Mouse (Mus musculus): ENCODE results near the gene Sdsl. TPM values are rescaled to one million over a fixed set of nuclear protein-coding genes. Genes with fewer than 3 reads are reported as not detected.

The Sdsl gene
- polyA plus RNA-seq, 2 experiments from 2014 or later: not detected

DNA sequence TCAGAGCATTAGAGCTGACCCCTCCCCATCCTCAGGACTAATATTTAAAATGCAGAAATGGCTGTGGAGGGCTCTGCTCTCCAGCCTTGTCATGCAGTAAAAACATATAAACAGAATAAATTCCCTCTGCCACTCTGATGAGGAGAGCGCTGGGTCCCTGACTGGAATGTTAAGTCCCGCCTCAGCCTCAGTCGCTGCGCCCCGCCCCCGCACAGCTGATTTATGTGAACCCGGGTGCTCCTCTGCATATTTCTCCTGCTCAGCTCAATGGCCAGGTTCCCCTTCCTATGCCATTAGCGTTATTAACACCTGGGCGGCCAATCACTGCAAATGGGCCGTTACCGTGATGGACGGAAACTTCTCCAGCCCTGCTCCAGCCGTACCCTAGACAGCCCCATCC is 25.3 kb downstream of the Sdsl start:
- ATAC-seq: no peak

GRCm38 (mm10) chr5:120440733-120441132 is 31.9 kb downstream of the Sdsl start:
- ATAC-seq: peak; percentile 39

- no peak for ATAC-seq
These were observed 32.5 kb downstream of the Sdsl start for GRCm38 (mm10) chr5:120439887-120440670.

DNA sequence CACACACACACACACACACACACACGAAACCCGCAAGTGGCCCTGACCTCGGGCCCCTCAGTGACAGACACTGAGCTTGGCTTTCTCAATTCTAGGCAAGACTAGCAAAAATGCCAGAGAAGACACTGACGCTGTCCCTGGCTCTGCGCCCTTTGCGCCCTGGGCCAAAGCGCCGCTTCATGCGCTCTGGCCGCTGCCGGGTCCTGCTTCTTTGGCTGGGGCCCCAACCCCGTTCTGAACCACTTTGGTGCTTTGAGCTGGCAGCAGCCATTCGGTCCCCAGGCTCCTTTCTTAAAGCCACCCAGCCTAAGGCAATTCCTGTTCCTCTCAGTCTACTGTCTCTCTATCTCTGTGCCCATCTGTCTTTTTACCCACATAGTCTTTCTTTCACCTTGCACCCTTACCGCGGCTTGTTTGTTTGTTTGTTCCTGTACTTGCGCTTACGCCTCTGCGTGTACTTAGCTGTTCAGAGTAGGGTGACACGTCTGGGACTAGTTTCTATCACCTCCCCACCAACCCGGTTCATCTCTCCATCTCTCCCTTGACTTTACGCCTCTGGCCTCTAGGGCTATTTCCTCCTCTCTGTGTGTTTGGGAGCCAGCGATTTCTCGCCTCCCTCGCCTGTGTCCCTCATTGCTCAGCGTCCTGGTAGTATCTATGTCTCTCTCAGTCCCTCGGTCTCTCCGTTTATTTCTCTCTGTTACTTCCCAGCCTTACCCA is 33.5 kb downstream of the Sdsl start:
- peak; percentile 14 for ATAC-seq

GRCm38 (mm10) chr5:120438469-120438868 is 34.1 kb downstream of the Sdsl start:
- ATAC-seq: no peak

- ATAC-seq: no peak
These were observed 34.6 kb downstream of the Sdsl start for GRCm38 (mm10) chr5:120437986-120438385.

DNA sequence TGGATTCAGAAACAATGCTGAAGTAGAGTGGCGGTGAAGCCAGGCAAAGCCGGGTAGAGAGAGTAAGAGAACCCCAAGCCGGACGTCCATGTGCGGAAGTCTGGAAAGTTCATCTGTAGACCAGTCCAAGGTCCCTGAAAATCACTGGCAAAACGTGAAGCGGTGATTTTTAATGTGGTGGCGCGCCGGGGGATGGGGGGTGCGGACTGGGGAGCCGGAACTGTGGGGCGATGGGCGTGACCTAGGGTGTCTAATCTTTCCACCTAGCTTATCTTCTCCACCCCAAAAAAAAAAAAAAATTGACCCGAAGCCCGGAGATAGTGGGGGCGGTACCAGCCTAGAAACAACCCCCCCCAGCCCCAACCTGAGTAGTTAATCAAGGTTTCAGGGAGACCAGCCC is 35.1 kb downstream of the Sdsl start:
- ATAC-seq: no peak

GRCm38 (mm10) chr5:120436885-120437495 is 35.6 kb downstream of the Sdsl start:
- no peak for ATAC-seq

DNA sequence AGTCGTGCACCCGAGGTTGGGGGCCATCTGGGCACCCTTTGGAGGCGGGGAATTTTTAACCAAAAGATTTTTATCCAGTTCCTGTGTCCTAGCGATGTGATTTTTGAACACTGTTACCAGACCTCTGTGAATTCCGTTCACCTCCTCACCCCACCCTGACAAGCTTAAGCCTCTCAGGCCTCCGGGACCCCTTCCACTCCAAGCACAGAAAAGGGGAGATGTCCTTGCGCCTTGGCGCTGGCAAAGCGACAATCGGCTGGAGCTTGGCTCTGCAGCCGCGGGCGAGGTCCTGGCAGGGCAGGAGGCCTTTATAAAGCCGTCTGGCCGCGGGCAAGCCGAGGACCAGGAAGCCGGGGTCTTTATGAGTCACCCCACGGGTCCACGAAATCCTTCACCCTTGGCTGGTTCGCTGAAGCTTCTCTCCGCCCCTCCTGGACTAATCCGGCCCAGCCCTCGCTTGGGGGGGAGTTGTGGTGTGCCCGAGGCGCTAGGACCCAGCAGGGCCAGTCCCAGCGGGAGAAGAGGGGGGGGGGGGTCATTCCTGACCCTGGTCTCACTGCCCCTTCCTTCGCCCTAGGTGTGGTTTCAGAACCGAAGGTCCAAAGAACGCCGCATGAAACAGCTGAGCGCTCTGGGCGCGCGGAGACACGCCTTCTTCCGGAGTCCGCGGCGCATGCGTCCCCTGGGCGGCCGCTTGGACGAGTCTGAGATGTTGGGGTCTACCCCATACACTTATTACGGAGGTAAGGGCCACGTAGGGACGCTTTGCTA is 36.7 kb downstream of the Sdsl start:
- ATAC-seq: no peak

- no peak for ATAC-seq
These were observed 37.5 kb downstream of the Sdsl start for GRCm38 (mm10) chr5:120435006-120435681.

- no peak for ATAC-seq
These were observed 38.3 kb downstream of the Sdsl start for GRCm38 (mm10) chr5:120434231-120434735.

- ATAC-seq: no peak
These were observed 39.4 kb downstream of the Sdsl start for GRCm38 (mm10) chr5:120433135-120433760.

DNA sequence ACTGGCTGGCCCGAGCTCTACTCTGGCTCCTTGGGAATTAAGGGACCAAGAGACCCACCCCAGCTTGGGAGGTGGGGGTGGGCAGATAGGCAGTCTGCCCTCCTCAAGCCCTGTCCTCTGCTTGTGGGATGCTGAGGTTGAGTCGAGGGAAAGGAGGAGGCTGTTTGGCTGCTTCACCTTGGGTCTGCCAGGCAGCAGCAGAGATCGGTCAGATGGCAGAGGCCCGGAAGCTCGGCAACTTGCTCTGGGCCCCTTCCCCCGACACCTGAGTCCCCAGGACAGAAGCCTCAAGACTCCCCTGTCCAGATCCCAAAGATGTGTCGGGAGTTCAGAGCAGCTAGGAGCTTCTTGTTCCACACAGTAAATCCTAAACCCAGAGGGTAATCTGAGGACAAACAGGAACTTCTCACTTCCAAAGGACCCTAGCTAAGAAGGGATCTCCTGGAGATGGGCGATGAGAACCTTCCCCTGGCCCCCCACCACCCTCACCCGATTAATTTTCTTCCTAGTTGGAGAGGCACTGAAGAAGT is 40.1 kb downstream of the Sdsl start:
- ATAC-seq: no peak

GRCm38 (mm10) chr5:120431649-120432485 is 40.7 kb downstream of the Sdsl start, which contains the start of gene Lhx5:
Gene Lhx5, plus strand, starts transcription at chr5:120431699.
- ATAC-seq: no peak

DNA sequence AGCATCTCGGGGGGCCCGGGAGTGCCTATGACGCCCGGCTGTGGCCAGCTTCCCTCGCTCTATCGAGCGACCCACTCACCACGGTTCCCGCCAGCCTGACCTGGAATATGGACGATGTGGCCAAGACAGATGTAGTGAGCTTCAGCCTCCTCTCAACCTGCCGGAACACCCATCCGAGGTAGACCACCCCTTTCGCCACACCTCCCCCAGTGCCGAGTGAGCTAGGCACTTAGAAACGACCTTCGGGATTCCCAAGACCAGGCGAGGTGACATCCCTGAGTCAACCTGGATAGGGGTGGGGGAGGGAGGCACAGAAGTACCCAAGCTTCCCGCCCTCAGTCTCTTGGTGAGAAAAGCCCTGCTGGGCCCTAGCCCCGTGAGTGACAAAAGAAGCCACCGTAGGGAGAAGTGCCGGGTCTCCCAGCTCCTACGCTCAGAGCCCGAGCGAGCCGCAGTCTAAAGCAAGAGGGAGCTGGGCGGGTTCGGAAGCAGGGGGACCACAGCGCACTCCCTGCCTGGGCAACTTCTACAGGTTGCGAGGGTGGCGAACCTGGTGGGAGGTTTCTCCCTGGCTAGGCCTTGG is 41.5 kb downstream of the Sdsl start:
- ATAC-seq: no peak

GRCm38 (mm10) chr5:120429692-120430091 is 42.9 kb downstream of the Sdsl start:
- ATAC-seq: no peak

GRCm38 (mm10) chr5:120428990-120429389 is 43.6 kb downstream of the Sdsl start:
- no peak for ATAC-seq

GRCm38 (mm10) chr5:120428189-120428838 is 44.3 kb downstream of the Sdsl start:
- no peak for ATAC-seq

GRCm38 (mm10) chr5:120427451-120427938 is 45.1 kb downstream of the Sdsl start:
- ATAC-seq: no peak
